Mouse (Mus musculus) lung, embryonic 15.5 days (tissue): ENCODE results near the gene Dohh. TPM values are rescaled to one million over a fixed set of nuclear protein-coding genes. Genes with fewer than 3 reads are reported as not detected.

Experiments used
- ATAC-seq: fragments of 200-750 bp; cut with Nextera tagmentation; 2 replicates; pipeline ENCODE4 v1.8.0; 2017; ENCODE audit warnings: moderate number of reproducible peaks, borderline replicate concordance; ENCODE audit not compliant: low FRiP score, low TSS enrichment; ENCODE audit errors: extremely low read depth
- H3K27ac ChIP-seq: fragments of 300-500 bp; sonication (generic); 2 replicates; pipeline ENCODE4 v1.5.1; 2015; ENCODE audit warnings: moderate library complexity, mild to moderate bottlenecking, inconsistent platforms
- H3K27me3 ChIP-seq: fragments of 300-500 bp; sonication (generic); 2 replicates; pipeline ENCODE4 v1.6.1; 2015; ENCODE audit warnings: inconsistent platforms
- H3K36me3 ChIP-seq: fragments of 300-500 bp; sonication (generic); 2 replicates; pipeline ENCODE4 v1.6.1; 2015; ENCODE audit warnings: inconsistent platforms
- H3K4me1 ChIP-seq: fragments of 300-500 bp; sonication (generic); 2 replicates; pipeline ENCODE4 v1.6.1; 2015; ENCODE audit warnings: inconsistent platforms
- H3K4me2 ChIP-seq: fragments of 300-500 bp; sonication (generic); 2 replicates; pipeline ENCODE4 v1.6.1; 2015; ENCODE audit warnings: inconsistent platforms, mild to moderate bottlenecking, moderate library complexity
- H3K4me3 ChIP-seq: fragments of 300-500 bp; sonication (generic); 2 replicates; pipeline ENCODE4 v1.5.1; 2015; ENCODE audit warnings: mild to moderate bottlenecking, inconsistent platforms
- H3K9ac ChIP-seq: fragments of 300-500 bp; sonication (generic); 2 replicates; pipeline ENCODE4 v1.6.1; 2015; ENCODE audit warnings: inconsistent platforms
- H3K9me3 ChIP-seq: fragments of 300-500 bp; sonication (generic); 2 replicates; pipeline ENCODE4 v1.6.1; 2016; ENCODE audit warnings: inconsistent platforms
- WGBS: fragments of 180-500 bp; shearing (Covaris S2); methylation state at CpG from one replicate; pipeline ENCODE4 v1.1.7; 2015; 5-methylcytosine and 5-hydroxymethylcytosine counted together
- polyA plus RNA-seq: library from polyadenylated mRNA; unstranded; fragments of >200 nt; fragmentation: Nextera tagmentation; extraction: Ambion mirVana; gene quantifications from 2 replicates; pipeline ENCODE4 v1.2.1, GENCODE M21; 2015

Dohh gene
- polyA plus RNA-seq, 1 experiment from 2014 or later, result 75.9 TPM

DNA sequence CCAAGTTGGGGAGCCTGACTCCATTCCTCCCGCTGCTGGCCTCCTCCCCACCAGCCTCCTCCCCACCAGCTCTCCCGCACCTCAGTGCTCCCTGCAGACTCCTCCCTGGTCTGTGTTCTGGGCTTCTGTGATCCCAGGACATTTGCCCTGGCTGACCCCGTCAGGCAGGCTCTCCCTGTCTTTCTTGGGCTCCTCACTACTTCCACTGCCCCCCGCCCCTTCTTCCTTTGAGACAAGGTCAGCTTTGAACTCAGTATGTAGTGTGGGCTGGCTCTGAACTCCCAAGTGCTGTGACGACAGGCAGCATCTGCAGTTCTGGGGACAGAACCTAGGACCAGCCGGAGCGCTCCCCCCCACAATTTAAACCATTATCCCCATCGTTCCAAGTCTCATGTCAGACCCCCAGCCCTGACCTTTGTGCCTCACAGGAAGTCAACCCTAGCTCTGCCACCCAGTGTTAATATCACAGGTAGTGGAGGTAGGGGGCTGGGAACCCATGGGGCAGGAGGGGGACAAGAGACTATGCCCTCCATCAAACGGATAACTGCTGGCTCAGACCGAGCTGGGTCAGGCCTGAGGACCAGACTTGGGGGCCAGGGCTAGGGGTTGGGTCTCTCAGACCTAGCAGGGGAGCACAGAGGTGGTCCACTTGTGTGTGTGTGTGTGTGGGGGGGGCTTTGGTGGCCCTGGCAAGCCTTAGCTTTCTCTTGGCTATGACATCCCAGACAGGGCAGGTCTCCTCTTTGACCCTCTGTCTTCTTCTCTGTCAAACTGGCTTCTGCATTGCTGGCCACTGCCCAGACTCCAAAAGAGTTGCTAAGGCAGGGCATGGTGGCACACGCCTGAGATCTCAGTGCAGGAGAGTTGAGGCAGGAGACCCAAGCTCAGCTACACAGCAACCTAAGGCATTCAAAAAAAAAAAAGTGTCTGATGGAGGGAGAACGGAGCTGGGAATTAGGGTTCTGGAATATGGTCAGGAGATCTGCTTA, 33.3 kb downstream of the Dohh start:
- peaks cover 79% of the 10 kb centered on the region for H3K4me1 ChIP-seq

DNA sequence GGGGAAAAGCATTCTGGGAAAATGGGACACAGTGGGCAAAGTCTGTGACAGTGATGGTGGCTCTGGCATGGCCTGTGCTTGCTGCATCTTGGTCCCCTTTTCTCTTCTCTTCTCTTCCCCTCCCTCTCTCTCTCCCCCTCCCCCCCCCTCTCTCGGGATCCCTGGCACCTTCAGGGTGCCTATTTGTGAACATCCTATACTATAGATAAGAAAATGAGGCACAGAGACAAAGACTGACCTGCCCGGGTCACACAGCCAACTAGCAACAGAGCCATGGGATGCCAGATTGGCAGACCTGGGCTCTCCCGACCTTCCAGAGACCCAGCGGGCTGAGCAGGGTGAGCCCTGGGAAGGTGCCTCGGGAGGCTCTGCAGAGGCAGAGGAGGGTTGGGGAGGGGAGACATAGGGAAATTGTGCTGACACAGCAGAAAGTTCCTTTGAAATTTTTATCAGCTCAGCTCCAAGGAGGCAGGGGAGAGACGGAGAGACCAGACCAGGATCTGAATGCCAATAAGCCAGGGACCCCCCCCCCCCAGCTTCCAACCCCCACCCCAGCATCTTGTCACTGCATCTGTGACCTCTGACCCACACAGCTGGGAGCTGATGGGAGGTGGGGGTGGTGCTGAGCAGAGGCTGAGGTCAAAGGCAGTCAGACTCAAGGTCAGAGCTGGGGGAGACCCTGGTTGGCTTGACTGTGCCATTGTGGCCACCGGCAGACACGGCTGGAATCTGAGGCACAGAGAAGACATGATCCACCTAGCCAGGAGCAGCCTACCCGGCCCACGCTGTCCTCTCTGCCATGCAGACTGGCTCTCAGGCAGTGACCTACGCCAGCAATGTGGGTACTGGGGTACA, 34.2 kb downstream of the Dohh start:
- H3K9ac ChIP-seq, result no peak overlapping the region
- no peaks in the 10 kb centered on the region for H3K9me3 ChIP-seq
- H3K4me2 ChIP-seq, result no peak overlapping the region
- peaks cover 10% of the 10 kb centered on the region for H3K36me3 ChIP-seq
- whole genome bisulfite sequencing, result 53% methylated on average over 11 of the region's 11 CpGs
- H3K4me3 ChIP-seq, result no peak overlapping the region
- peaks cover 70% of the 10 kb centered on the region for H3K4me1 ChIP-seq
- H3K27ac ChIP-seq, result 0 out of 2 replicates have a peak overlapping the region, but pooled peaks have one; percentile 98
- no peak for ATAC-seq
- no peaks in the 10 kb centered on the region for H3K27me3 ChIP-seq

More for the DNA sequence above, 33.3 kb downstream of the Dohh start:
- Histone ChIP-seq H3K4me3 (peak overlapping the region; percentile 28), H3K27ac (peak overlapping the region; percentile 98), H3K4me2 (peak overlapping the region; percentile 67), H3K9me3 (no peaks in the 10 kb centered on the region), H3K36me3 (peaks cover 10% of the 10 kb centered on the region), H3K27me3 (no peaks in the 10 kb centered on the region), H3K9ac (peak overlapping the region; percentile 33)
- ATAC-seq, result peak; percentile 17; the same call in 1 of the 2 replicates
- WGBS, result 53% methylated on average over 11 of the region's 12 CpGs

DNA sequence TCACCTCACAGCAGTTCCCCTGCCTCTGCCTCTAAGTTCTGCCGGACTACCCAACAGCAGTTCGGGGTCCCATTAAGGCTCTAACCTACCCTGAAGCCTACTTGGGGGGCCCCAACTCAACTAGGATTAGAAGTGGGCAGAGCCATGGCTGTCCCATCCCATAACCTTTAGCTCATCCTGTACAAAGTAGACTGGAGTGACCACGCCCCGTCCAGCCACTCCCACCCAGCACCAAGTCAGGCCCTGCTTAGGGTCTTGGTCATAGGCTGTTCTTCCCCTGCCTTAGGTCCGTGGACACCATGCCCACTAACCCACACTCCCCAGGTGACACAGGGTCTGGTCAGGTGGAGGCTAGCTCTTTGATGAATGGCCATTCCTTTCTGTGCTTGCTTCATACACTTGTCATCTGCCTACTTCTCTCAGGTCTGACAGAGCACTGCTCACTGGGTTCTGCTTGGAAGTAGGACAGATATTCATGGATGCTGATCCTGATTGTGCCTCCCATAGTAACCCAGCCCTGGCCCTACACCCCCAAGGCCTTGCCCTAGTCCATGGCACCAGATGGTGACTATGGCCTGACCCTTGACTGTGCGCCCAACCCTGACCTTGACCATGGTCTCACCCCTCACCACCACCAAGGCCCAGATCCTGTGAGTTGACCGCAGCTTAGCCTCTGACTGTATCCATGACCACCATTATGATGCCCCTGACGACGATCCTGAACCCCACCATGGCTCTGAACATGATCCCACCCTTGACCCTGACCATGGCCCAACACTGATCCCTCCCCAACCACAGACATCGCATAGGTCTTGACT, 35.1 kb downstream of the Dohh start:
- H3K4me3 ChIP-seq, result no peak overlapping the region
- no peak for ATAC-seq
- H3K4me1 ChIP-seq, result peaks cover 68% of the 10 kb centered on the region
- no peak overlapping the region for H3K27ac ChIP-seq
- WGBS, result 93% methylated on average over 10 of the region's 10 CpGs
- peaks cover 10% of the 10 kb centered on the region for H3K36me3 ChIP-seq
- no peak overlapping the region for H3K9ac ChIP-seq
- H3K27me3 ChIP-seq, result no peaks in the 10 kb centered on the region
- no peaks in the 10 kb centered on the region for H3K9me3 ChIP-seq
- no peak overlapping the region for H3K4me2 ChIP-seq

DNA sequence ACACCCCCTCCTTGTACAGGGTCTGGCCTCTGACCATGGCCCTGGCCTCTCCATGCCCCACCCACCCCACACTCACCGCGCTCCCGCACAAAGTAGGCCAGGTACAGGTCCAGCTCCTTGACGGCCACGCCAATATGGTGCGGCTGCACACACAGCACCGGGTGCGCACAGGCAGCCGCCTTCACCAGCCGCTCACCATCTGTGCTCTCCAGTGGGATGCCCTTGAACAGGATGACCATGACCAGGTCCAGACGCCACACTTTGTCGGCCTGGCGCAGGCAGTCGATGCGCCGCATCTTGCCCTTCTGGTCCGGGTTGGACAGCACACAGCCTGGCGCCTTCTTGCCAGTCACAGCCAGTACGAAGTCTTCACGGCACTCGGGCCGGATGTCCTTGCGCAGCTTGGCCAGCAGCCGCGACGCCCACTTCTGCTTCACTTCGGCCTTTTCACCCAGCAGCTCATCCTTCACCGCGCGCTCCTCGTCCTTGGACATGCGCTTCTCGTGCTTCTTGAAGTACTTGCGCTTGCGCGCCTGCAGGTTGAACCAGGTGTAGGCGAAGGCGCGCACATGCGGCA, 36.1 kb downstream of the Dohh start:
- Histone ChIP-seq H3K4me3 (no peak overlapping the region), H3K9me3 (no peaks in the 10 kb centered on the region), H3K36me3 (peaks cover 10% of the 10 kb centered on the region), H3K27ac (no peak overlapping the region), H3K4me2 (no peak overlapping the region), H3K4me1 (peaks cover 68% of the 10 kb centered on the region), H3K27me3 (no peaks in the 10 kb centered on the region), H3K9ac (no peak overlapping the region)
- WGBS, result 72% methylated on average over 40 of the region's 40 CpGs
- no peak for ATAC-seq

- no peak overlapping the region for H3K4me2 ChIP-seq
- 67% methylated on average over 4 of the region's 4 CpGs for WGBS
Observed at GRCm38 (mm10) chr10:81421041-81421796, 37.0 kb downstream of the Dohh start.

GRCm38 (mm10) chr10:81421797-81422100, 37.5 kb downstream of the Dohh start:
- ATAC-seq, result no peak
- Histone ChIP-seq H3K4me1 (peaks cover 61% of the 10 kb centered on the region), H3K4me3 (no peak overlapping the region), H3K9me3 (no peaks in the 10 kb centered on the region), H3K36me3 (peaks cover 10% of the 10 kb centered on the region), H3K4me2 (no peak overlapping the region), H3K27ac (no peak overlapping the region), H3K9ac (no peak overlapping the region), H3K27me3 (no peaks in the 10 kb centered on the region)
- WGBS, result 83% methylated on average over 5 of the region's 5 CpGs

More at GRCm38 (mm10) chr10:81421041-81421796, 37.0 kb downstream of the Dohh start:
- H3K27me3 ChIP-seq, result no peaks in the 10 kb centered on the region
- peaks cover 66% of the 10 kb centered on the region for H3K4me1 ChIP-seq
- ATAC-seq, result no peak
- H3K27ac ChIP-seq, result no peak overlapping the region
- H3K9me3 ChIP-seq, result no peaks in the 10 kb centered on the region
- no peak overlapping the region for H3K4me3 ChIP-seq
- H3K9ac ChIP-seq, result no peak overlapping the region
- peaks cover 10% of the 10 kb centered on the region for H3K36me3 ChIP-seq

DNA sequence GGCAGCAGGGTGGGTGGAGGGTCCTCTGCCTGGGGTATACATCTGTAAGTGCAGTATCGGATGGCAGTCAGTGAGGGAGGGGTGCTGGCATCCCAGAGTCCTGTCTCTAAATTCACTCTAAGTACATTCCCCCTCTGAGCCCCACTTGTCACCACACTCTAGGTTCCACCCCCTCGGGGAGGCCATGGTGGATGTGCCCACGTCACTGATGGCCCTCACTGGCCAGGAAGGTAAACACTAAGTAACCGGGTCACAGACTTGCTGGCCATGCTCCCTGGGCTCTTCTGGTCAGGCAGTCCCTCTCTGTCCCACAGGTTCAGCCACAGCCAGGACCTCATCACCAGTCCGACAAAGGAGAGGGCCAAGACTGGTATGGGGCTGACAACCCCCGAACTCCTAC, 38.0 kb downstream of the Dohh start:
- no peak overlapping the region for H3K27ac ChIP-seq
- H3K4me3 ChIP-seq, result no peak overlapping the region
- H3K27me3 ChIP-seq, result no peaks in the 10 kb centered on the region
- H3K36me3 ChIP-seq, result peaks cover 10% of the 10 kb centered on the region
- H3K4me2 ChIP-seq, result no peak overlapping the region
- H3K9me3 ChIP-seq, result no peaks in the 10 kb centered on the region
- no peak for ATAC-seq
- WGBS, result 64% methylated on average over 6 of the region's 6 CpGs
- peaks cover 58% of the 10 kb centered on the region for H3K4me1 ChIP-seq
- H3K9ac ChIP-seq, result no peak overlapping the region

GRCm38 (mm10) chr10:81422661-81423217, 38.5 kb downstream of the Dohh start:
- no peak overlapping the region for H3K4me3 ChIP-seq
- H3K4me2 ChIP-seq, result no peak overlapping the region
- H3K27ac ChIP-seq, result no peak overlapping the region
- H3K36me3 ChIP-seq, result peaks cover 10% of the 10 kb centered on the region
- peaks cover 56% of the 10 kb centered on the region for H3K4me1 ChIP-seq
- no peaks in the 10 kb centered on the region for H3K9me3 ChIP-seq
- 80% methylated on average over 3 of the region's 3 CpGs for WGBS
- no peaks in the 10 kb centered on the region for H3K27me3 ChIP-seq
- H3K9ac ChIP-seq, result no peak overlapping the region
- ATAC-seq, result no peak

DNA sequence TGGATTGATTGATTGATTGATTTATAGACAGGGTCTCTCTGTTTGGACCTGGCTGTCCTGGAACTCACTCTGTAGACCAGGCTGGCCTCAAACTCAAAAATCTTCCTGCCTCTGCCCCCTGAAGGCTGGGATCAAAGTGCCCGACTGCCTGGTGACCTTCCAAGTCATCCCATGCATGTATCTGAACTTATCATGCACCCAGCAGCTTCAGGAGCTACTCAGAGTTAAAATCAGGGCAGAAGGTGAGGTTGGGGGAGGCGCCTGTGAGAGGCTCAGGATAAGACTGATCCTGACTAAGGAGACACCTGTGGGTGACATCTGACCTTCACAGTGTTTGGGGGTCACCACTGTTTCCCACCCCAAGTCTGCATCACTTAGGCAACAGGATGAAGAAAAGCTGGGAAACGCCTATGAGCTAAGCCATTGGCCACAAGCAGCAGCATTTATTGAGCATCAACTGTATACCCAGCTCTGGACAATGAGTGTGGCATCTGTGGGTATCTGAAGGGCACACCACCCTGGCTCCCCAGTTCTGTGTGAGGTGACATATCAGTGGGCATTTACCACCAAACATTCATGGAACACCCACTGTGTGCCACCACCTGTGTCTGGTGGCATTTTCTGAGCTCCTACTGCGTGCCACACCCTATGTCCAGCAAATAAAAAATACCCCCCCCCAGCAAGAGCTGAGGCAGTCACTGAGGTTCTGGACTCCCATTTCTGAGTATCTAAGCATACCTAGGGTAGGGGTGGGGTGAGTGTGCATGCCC, 39.4 kb downstream of the Dohh start:
- ATAC-seq, result no peak
- H3K27me3 ChIP-seq, result 0 out of 2 replicates have a peak, but pooled peaks cover 3% of the 10 kb centered on the region
- 68% methylated on average over 4 of the region's 4 CpGs for WGBS
- peak overlapping the region; percentile 89 for H3K4me2 ChIP-seq
- peak overlapping the region; percentile 25 for H3K9ac ChIP-seq
- H3K27ac ChIP-seq, result peak overlapping the region; percentile 78
- H3K4me3 ChIP-seq, result peak overlapping the region; percentile 74
- no peaks in the 10 kb centered on the region for H3K9me3 ChIP-seq
- H3K4me1 ChIP-seq, result peaks cover 46% of the 10 kb centered on the region
- peaks cover 10% of the 10 kb centered on the region for H3K36me3 ChIP-seq
